Mouse (Mus musculus): Measurements from ENCODE around the gene B4galt2. TPM values are rescaled to one million over a fixed set of nuclear protein-coding genes. Genes with fewer than 3 reads are reported as not detected.
A peak's percentile ranks its signal among the peaks of the same experiment; 100 is the strongest.

The B4galt2 gene
- total RNA-seq, 2 experiments from 2014 or later = not detected

- ATAC-seq (replicated peaks; ENCODE audit: low FRiP score, low TSS enrichment, poor library complexity, severe bottlenecking) = no peak
These were observed 29.5 kb upstream of the B4galt2 start for GRCm38 (mm10) chr4:117912685-117913273.

DNA sequence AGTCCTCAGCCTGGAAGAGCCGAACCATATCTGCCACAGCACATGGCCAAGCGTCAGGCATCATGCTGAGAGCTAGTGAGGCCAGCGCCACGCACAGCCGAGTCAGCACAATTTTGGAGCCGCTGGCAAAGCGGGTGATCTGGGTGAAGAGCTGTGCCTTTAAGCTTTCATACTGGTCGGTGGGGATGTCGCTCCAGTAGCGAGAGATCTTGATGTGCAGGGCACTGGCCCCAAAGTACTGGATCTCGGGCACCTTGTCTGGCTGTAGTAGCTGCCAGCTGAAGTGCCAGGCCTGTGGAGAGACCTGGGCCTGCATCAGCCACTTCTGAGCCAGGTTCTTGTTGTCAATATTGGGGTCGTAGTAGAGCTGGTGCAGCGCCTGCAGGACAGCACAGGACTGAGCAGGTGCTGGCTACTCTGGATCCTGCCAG, 28.9 kb upstream of the B4galt2 start:
- ATAC-seq (replicated peaks; ENCODE audit: low FRiP score, low TSS enrichment, poor library complexity, severe bottlenecking) = no peak

GRCm38 (mm10) chr4:117908834-117909453, 25.7 kb upstream of the B4galt2 start:
- ATAC-seq (replicated peaks; ENCODE audit: low FRiP score, low TSS enrichment, poor library complexity, severe bottlenecking) = no peak

DNA sequence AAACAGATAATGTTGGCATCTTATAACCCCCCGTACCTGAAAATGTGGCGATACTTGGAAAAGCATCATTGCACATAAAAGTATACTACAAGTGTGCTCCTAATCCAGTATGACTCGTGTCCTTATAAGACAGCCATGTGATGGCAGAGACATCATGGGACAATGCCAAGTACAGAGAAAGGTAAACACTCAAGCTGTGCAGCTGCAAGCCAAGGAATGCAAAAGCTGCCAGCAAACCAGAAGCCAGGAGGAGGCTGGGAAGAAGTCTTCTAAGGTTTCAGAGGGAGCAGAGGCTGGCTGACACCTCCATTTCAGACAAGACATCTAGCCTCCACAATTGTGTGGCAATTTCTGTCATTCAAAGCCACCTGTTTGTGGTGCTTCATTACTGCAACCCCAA, 22.9 kb upstream of the B4galt2 start:
- ATAC-seq (replicated peaks; ENCODE audit: low FRiP score, low TSS enrichment, poor library complexity, severe bottlenecking) = no peak

GRCm38 (mm10) chr4:117904761-117905160, 21.5 kb upstream of the B4galt2 start:
- ATAC-seq (replicated peaks; ENCODE audit: low FRiP score, low TSS enrichment, poor library complexity, severe bottlenecking) = no peak

DNA sequence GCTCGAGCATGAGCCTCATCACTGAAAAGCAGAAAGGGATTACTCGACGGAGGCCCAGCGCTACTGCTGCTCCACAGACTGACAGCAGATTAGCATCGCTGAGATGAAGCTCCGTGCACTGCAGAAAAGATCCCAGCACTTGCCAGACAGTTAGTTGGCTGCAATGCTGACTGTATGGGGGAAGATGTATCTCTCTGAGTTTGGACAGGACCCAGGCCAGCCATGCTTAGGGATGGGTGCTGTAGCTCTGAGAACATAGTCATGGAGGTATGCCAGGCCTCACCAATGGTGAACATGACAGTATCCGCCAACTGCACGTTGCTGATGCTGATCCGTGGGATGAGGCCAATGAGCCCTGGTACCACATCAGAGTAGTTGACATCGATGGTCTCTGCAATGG, 20.8 kb upstream of the B4galt2 start:
- no peak for ATAC-seq (replicated peaks; ENCODE audit: low FRiP score, low TSS enrichment, poor library complexity, severe bottlenecking)

- no peak for ATAC-seq (replicated peaks; ENCODE audit: low FRiP score, low TSS enrichment, poor library complexity, severe bottlenecking)
These were observed 14.8 kb upstream of the B4galt2 start for GRCm38 (mm10) chr4:117898111-117898510.

DNA sequence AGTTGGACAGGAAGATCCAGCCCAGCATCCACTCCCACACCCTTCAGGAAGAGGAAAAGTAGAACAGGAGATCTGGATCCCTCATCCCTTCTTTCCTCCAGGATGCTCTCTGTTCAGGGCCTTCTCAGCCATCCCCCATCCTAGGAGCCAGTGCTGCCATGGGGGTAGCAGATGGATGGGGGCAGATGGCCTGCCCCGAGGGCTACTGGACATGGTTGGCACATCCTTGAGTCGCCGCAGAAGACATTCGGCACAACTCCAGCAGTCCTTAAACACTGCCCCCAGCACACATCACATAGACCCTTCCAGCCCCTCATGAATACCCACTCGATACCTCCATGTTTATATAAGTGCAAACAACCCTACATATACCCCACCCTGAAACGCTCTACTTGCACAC, 12.7 kb upstream of the B4galt2 start:
- no peak for ATAC-seq (replicated peaks; ENCODE audit: low FRiP score, low TSS enrichment, poor library complexity, severe bottlenecking)

GRCm38 (mm10) chr4:117895339-117895738, 12.1 kb upstream of the B4galt2 start:
- no peak for ATAC-seq (replicated peaks; ENCODE audit: low FRiP score, low TSS enrichment, poor library complexity, severe bottlenecking)

- ATAC-seq (replicated peaks; ENCODE audit: low FRiP score, low TSS enrichment, poor library complexity, severe bottlenecking) = no peak
These were observed 11.3 kb upstream of the B4galt2 start for GRCm38 (mm10) chr4:117894601-117895000.

DNA sequence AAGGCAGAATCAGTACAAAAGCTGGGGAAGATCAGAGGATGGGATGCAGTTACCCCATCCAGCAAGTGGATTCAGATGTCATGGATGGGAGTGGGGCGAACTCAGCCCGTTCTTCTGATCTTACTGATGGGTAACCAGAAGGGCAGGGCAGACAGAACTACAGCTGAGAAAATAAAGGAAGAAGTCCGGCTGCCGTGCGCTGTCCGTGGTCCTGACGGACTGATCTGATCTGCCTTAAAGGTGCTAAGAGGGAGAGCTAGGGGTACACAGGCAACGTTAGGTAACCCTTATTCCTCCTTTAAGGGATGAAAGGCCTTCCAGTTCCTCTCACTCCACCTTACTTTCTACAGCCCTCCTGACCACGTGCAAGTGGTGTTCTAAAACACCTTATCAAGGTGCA, 10.1 kb upstream of the B4galt2 start:
- peak; percentile 42; the same call in 1 of the 2 replicates for ATAC-seq (replicated peaks; ENCODE audit: low FRiP score, low TSS enrichment, poor library complexity, severe bottlenecking)

DNA sequence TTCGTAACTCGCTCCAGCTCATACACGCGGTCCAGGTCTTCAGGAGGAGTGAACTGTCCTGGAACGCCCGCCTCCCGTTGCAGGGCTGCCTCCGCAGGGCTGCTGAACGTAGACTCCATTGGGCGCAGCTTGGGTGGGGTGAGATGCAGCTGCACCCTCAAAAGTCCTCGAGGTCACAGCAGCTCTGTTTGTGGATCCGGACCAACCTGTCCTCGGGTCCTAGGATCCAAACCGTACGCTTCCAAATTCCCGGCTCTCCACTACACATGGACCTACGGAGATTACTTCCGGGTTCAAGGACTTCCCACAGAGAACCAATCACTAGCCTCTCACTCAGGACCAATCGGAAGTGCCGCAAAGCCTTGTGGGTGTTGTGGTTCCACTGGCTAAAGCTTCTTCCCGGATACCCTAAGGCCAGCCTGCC, 8.5 kb upstream of the B4galt2 start, which contains the start of gene Dph2:
Gene Dph2, minus strand, starts transcription at position 295 of the 424 bp plus-strand sequence.
- peak; percentile 86 for ATAC-seq (replicated peaks; ENCODE audit: low FRiP score, low TSS enrichment, poor library complexity, severe bottlenecking)

DNA sequence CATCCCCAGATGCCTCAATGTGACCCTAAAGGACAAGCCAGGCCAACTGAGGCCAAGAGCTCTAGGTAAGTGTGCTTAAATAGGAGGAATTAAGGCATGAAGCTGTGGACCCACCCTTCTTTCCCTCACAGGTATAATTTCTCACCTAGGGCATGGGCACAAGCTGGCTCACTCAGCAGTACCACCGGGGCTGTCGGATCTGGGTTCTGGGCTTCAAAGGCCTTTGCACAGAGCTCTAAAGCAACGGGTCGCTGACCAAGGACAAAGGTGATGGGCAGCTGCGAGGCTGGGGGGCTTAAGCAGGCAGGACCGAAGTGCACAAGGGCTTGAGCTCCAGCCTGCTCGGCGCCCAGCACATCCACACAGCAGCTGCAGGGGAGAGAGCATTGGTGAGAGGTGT, 7.5 kb upstream of the B4galt2 start:
- ATAC-seq (replicated peaks; ENCODE audit: low FRiP score, low TSS enrichment, poor library complexity, severe bottlenecking) = no peak

DNA sequence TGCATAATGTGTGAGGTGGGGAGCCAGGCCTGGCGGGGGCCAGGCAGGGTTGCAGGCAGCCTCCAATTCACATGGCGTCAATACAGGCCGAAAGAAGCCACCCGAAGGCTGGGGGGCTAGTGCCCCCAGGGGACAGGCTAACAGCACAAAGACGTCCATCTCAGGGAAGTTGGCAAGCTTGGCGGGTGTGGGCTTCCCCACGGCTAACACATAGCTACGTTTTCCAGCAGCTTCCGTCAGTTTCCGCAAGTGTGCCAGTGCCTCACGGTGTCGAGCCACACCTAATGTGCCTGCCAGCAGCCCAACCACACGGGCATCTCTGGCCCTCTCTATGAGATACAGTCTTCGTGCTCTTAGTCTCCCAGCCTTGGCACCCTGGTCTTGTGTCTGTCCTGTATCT, 6.7 kb upstream of the B4galt2 start:
- no peak for ATAC-seq (replicated peaks; ENCODE audit: low FRiP score, low TSS enrichment, poor library complexity, severe bottlenecking)

- ATAC-seq (replicated peaks; ENCODE audit: low FRiP score, low TSS enrichment, poor library complexity, severe bottlenecking) = no peak
These were observed 6.2 kb upstream of the B4galt2 start for GRCm38 (mm10) chr4:117889471-117889870.

DNA sequence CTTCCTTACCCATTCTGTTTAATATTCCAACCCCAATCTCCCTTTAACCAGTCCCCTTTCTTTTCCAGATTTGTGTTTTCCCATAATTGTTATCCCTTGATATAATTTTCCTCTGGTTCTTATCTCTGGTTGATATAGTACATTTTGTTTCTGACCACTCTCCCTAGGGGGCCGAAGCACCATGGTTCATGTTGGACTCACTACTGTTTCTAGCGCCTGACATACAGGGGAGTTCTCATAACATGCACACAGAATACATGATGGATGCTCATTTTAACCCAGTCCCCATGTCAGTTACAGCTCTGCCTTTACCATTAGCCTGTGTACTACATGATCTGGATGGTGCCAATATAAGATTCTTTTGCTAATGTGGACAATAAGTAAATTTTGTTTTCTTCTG, 4.6 kb upstream of the B4galt2 start:
- no peak for ATAC-seq (replicated peaks; ENCODE audit: low FRiP score, low TSS enrichment, poor library complexity, severe bottlenecking)

DNA sequence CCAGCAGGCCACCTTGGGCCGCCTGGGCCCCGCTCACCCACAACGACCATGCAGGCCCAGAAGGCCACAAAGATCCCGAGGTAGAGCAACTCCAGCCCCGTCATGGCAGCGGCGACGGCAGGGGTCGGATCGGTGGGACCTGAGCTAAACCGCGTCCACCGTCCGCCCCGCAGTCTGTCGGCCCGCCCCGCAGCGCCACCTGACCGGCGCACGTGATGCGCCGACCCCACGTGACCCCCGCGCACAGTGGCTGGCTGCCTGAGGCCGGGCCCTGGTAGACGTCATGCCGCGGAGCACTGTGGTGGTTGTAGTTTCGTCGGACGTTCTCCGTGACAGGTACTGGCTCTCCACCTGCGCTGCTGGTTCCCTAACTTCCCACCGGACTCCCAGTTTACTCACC, 3.8 kb upstream of the B4galt2 start, which contains the start of gene Atp6v0b:
Gene Atp6v0b, minus strand, starts transcription at position 201 of the 400 bp plus-strand sequence.
- peak; percentile 82 for ATAC-seq (replicated peaks; ENCODE audit: low FRiP score, low TSS enrichment, poor library complexity, severe bottlenecking)

- ATAC-seq (replicated peaks; ENCODE audit: low FRiP score, low TSS enrichment, poor library complexity, severe bottlenecking) = peak; percentile 19; the same call in 1 of the 2 replicates
These were observed 3.4 kb upstream of the B4galt2 start for GRCm38 (mm10) chr4:117886644-117887043.

DNA sequence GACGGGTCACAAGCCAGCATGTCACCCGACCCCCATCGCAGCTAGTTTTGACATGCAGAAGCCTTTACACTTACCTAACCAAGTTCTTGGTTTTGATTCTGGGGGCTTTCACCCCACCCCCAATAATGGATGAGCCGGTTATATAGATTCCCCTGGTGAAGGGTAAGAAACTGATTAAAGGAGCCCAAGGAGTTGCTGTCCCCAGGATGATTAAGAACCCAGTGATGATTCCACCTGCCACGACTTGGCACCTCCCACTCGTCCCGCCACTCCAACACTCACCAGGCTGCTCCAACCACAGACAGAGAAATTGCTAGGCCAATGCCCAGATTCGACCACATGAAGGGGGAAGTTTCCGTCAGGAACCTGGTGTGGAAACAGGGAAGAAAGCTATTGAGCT, 2.7 kb upstream of the B4galt2 start:
- no peak for ATAC-seq (replicated peaks; ENCODE audit: low FRiP score, low TSS enrichment, poor library complexity, severe bottlenecking)

DNA sequence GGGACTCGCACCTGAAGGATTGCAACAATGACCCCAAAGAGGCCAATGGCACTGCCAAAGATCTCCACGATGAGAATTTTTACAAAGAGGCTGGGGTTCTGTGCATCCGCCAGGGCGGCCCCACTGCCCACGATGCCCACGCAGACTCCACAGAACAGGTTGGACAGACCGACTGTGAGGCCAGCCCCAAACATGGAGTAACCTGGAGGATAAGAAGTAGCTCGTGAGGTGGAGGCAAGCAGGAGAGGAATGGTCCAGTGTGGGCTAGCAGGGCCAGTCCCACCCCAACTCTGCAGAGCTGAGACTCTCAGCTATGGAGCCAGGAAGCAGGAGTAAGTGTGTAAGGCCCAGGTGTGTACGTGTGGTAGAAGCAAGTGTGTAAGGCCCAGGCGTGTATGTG, 1.8 kb upstream of the B4galt2 start:
- no peak for ATAC-seq (replicated peaks; ENCODE audit: low FRiP score, low TSS enrichment, poor library complexity, severe bottlenecking)

DNA sequence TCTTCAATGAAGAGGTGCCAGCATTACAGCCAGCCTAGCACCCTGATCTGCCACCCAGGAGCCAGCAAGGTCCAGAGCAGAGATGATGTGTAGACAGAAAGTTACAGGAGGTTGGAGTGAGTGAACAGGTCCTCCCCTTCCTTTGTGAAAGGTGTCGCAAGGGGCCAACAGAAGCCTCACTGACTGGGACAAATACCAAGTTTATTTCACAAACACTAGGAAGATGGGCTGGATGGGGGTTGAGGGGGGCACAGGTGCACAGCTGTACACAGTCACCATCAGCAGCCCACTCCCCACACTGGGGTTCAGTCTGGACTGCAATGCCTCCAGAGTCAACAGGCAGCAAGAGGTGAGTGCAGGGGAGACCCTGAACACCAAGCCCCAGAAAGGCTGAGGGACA, 859 bp upstream of the B4galt2 start:
- ATAC-seq (replicated peaks; ENCODE audit: low FRiP score, low TSS enrichment, poor library complexity, severe bottlenecking) = no peak
